ENCODE assay signal across 9 mouse cellular contexts in the genomic region with DNA sequence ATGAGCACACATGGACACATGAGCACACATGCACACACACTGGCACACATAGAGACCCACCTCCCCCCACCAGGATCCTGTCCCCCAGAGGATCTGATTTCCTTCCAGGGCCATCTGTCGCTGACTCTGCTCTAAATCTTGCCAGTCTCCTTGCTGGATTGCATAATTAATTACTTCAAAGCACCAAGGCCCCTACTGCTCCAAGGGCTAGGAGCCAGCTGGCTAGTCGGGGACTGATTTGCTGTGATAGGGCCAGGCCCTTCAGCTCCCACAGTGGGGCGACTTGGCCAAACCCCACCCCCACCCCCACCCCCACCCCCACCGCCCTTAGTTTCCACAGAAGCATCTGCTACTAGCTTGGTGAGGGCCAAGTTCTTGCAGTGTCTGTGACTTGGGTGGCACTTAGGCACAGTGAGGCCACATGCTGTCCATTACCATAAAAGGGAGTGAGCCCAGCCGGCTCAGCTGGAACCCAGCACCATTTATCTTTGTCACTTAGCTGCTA. TPM values are rescaled to one million over a fixed set of nuclear protein-coding genes. Genes with fewer than 3 reads are reported as not detected.
DNase-seq lines count a peak whose midpoint lies in the region; ATAC-seq lines count a peak whose summit lies in the region.
"Had no signal": no experiment of that assay in that cellular context is flagged by ENCODE, and none has a peak within 500 bp of the region (broad histone marks: within the 10 kb centered on the region; RNA-seq: fewer than 3 reads in every experiment).

No protein-coding gene starts in this region.

- intact Hi-C loops in heart, postnatal 25 days (cut with DNase I), result no loop called here

- H3K36me3 ChIP-seq in forebrain, embryonic 12.5 days (replicated peaks), result no peaks in the 10 kb centered on the region
- H3K36me3 ChIP-seq: liver, embryonic 15.5 days had no signal

- 4% methylated on average over 5 of the region's 5 CpGs for WGBS in forebrain, embryonic 12.5 days

- no peak overlapping the region for H3K4me3 ChIP-seq in forebrain, embryonic 12.5 days (replicated peaks)
- H3K4me3 ChIP-seq: liver, embryonic 15.5 days had no signal

- no peak overlapping the region for H3K9ac ChIP-seq in forebrain, embryonic 12.5 days
- H3K9ac ChIP-seq: liver, embryonic 15.5 days had no signal

- ATAC-seq in forebrain, embryonic 12.5 days (ENCODE audit: low FRiP score), result peak; percentile 91

- no peak overlapping the region for H3K4me2 ChIP-seq in forebrain, embryonic 12.5 days
- H3K4me2 ChIP-seq: liver, embryonic 15.5 days had no signal

- H3K4me1 ChIP-seq in forebrain, embryonic 12.5 days, result peaks cover 17% of the 10 kb centered on the region
- H3K4me1 ChIP-seq: liver, embryonic 15.5 days had no signal

- H3K9me3 ChIP-seq in forebrain, embryonic 12.5 days, result no peaks in the 10 kb centered on the region
- H3K9me3 ChIP-seq: liver, embryonic 15.5 days had no signal

- H3K27me3 ChIP-seq in forebrain, embryonic 12.5 days, result no peaks in the 10 kb centered on the region
- H3K27me3 ChIP-seq: liver, embryonic 15.5 days had no signal

- peak overlapping the region; percentile 76 for H3K27ac ChIP-seq in forebrain, embryonic 12.5 days
- H3K27ac ChIP-seq: liver, embryonic 15.5 days had no signal

- DNase-seq in adrenal gland, adult (ENCODE audit: inconsistent age in 2 of 2, low spot score in 1 of 2), result peak; percentile 24 to 87
- DNase-seq in adrenal gland, postnatal 4 days (ENCODE audit: low spot score in 2 of 2), result no peak
- DNase-seq in heart, postnatal 25 days (ENCODE audit: low spot score), result peak; percentile 35
- peak; percentile 86 for DNase-seq in layer of hippocampus, adult 9-11 months
- DNase-seq in lung, postnatal 36 days, result peak; percentile 61
- DNase-seq in right cerebral cortex, postnatal 14 days, result peak; percentile 51
- DNase-seq in thymus, postnatal 14 days, result no peak

RNA-seq across cellular contexts. Expression of a gene that starts 26.0 kb away (rescaled TPM):
- total RNA-seq in adrenal gland, postnatal 4 days (2021), result 10 to 100 TPM; 29.1 to 31.8 TPM
- 8.0 and 9.4 TPM in 2 replicates for polyA plus RNA-seq in forebrain, embryonic 12.5 days (2016; fragmentation: Nextera tagmentation; extraction: Ambion mirVana)
- 1 to 10 TPM; 5.1 to 6.6 TPM for total RNA-seq in heart, postnatal 25 days (2021)

RNA-seq across cellular contexts. Expression of a gene that starts 28.3 kb away (rescaled TPM):
- total RNA-seq in adrenal gland, postnatal 4 days (2021), result not detected
- not detected in 2 replicates for polyA plus RNA-seq in forebrain, embryonic 12.5 days (2016; fragmentation: Nextera tagmentation; extraction: Ambion mirVana)
- total RNA-seq in heart, postnatal 25 days (2021), result not detected
- polyA plus RNA-seq: liver, embryonic 15.5 days had no signal

RNA-seq across cellular contexts. Expression of a gene that starts 39.8 kb away (rescaled TPM):
- 1 to 10 TPM; 1.1 to 1.9 TPM for total RNA-seq in adrenal gland, postnatal 4 days (2021)
- 0.95 and 1.1 TPM in 2 replicates for polyA plus RNA-seq in forebrain, embryonic 12.5 days (2016; fragmentation: Nextera tagmentation; extraction: Ambion mirVana)
- total RNA-seq in heart, postnatal 25 days (2021), result 1 to 10 TPM; 1.3 to 2.0 TPM
- polyA plus RNA-seq: liver, embryonic 15.5 days had no signal

Comparison
In these comparisons a context has a peak if more than half of its experiments do, and no peak if none do; other contexts are left out.
1. DNase-seq: peak in adrenal gland, adult (2 of 2), heart, postnatal 25 days (single experiment), layer of hippocampus, adult 9-11 months (single experiment), lung, postnatal 36 days (single experiment) and right cerebral cortex, postnatal 14 days (single experiment); none in adrenal gland, postnatal 4 days (0 of 2) and thymus, postnatal 14 days (single experiment).